Mouse (Mus musculus) ES-Bruce4 (cell line): ENCODE measurements at regions not wholly inside any gene's neighbourhood (a gene's known extent, or its start where the extent isn't known, plus 50 kb on each side); places are given as distances from the start of the nearest gene placed in this dataset.

Experiments used
- H3K27ac ChIP-seq: 2 replicates; pipeline ENCODE4 v1.5.1; 2012; ENCODE audit warnings: low read length, inconsistent platforms; ENCODE audit not compliant: insufficient read depth
- H3K27me3 ChIP-seq: 2 replicates; pipeline ENCODE4 v1.6.1; 2012; ENCODE audit warnings: mild to moderate bottlenecking, low read length, inconsistent platforms; ENCODE audit not compliant: control insufficient read depth, poor library complexity, insufficient read depth, severe bottlenecking
- H3K36me3 ChIP-seq: 2 replicates; pipeline ENCODE4 v1.6.1; 2012; ENCODE audit warnings: inconsistent platforms, mild to moderate bottlenecking, low read length, moderate library complexity; ENCODE audit not compliant: control insufficient read depth, poor library complexity, insufficient read depth, severe bottlenecking
- H3K4me1 ChIP-seq: one replicate; pipeline ENCODE4 v1.8.1; 2011; ENCODE audit warnings: low read length; ENCODE audit not compliant: control insufficient read depth, insufficient read depth
- H3K4me3 ChIP-seq: 2 replicates; pipeline ENCODE4 v1.5.1; 2011; ENCODE audit warnings: low read depth, mild to moderate bottlenecking, low read length
- H3K9ac ChIP-seq: 2 replicates; pipeline ENCODE4 v1.6.1; 2012; ENCODE audit warnings: low read depth, mild to moderate bottlenecking, inconsistent platforms; ENCODE audit not compliant: poor library complexity, severe bottlenecking
- H3K9me3 ChIP-seq: replicated peaks from 2 replicates; pipeline ENCODE4 v1.6.1; 2012; ENCODE audit warnings: mild to moderate bottlenecking, low read length, inconsistent platforms; ENCODE audit not compliant: control insufficient read depth, poor library complexity, insufficient read depth, severe bottlenecking
- CTCF ChIP-seq: IDR thresholded peaks from one replicate; pipeline ENCODE4 v1.8.1; 2011; ENCODE audit warnings: low read depth, low read length
- EP300 ChIP-seq: IDR thresholded peaks from 2 replicates; pipeline ENCODE4 v1.6.1; 2011; ENCODE audit warnings: low read depth, low read length; ENCODE audit not compliant: insufficient read depth
- POLR2A ChIP-seq: IDR thresholded peaks from one replicate; pipeline ENCODE4 v1.8.1; 2011; ENCODE audit warnings: low read length; ENCODE audit not compliant: insufficient read depth

DNA sequence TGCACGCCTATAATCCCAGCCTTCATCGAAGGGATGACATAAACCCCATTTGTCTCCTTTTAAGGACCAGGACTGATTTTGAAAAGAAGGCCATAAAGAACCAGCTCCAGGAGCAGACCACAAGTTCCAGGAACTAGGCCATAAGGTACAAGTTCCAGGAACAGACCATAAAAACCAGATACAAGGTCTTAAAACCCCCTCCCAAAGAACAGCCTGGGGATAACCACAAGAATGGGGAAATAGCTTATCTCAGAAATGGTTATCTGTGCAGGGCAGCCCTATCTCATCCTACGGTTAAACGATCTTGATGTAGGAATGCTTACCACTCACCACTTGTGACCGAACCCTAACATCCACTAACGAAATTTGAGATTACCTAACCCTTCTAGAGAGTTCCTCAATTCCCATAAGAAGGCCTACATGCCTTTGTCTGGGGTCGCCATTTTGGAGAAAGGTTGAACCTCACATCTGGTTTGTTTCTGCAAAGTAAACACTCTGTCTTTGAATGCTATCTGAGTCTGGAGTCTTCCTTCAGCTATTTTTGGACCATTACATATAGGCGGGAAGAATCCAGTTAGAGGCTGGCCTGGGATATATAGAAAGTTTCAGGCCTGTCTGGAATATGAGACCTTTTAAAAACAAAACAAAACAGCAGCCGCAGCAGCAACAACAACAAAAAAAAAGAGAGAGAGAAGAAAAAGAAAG, 103.5 kb upstream of the Fut8 start:
- TF ChIP-seq POLR2A: no peak
- no peak for TF ChIP-seq EP300
- TF ChIP-seq CTCF: no peak
- Histone ChIP-seq H3K4me3 (no peak overlapping the region), H3K4me1 (no peaks in the 10 kb centered on the region), H3K9me3 (no peaks in the 10 kb centered on the region), H3K9ac (no peak overlapping the region), H3K36me3 (no peaks in the 10 kb centered on the region), H3K27ac (no peak overlapping the region), H3K27me3 (no peaks in the 10 kb centered on the region)

DNA sequence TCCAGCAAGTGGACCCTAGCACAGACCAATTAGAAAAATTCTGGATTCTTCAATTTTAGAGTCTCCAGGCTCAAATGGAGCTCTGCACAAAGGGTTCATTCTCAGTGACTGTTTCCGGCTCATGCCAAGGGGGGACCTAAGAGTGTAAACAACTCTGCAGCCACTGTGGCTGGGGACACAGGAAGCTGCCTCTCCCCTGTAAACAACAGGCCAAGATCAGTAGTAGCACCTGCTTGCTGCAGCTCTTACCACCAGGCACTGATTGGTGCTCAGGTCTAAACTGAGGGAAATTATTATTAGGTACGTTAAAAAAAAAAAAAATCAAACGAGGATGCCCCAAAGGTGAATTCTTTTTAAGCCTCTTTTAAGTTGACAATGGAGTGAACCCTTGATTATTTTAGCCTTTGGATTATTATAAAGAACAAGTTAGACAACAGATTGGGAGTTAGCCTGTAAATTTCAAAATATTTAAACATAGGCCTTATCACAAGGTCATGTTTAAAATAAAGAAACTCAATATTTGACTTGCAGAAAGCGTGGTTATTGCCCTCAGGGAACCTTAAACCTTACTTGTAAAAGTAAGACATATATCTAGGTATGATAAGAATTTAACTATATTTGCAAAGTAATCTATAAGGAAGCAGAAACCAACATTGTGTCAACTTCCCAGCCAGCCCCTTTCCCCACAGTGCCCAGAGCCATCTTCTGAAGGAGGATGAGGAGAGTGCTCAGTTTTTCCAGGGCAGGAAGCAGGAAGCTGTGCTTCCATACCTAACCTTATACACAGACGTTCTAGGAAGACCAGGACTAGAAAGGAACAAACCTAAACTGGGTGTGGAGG, 104.2 kb upstream of the Fut8 start:
- no peak overlapping the region for H3K27ac ChIP-seq
- no peak for TF ChIP-seq CTCF
- TF ChIP-seq EP300: no peak
- no peak for TF ChIP-seq POLR2A
- H3K9ac ChIP-seq: no peak overlapping the region
- no peaks in the 10 kb centered on the region for H3K4me1 ChIP-seq
- no peak overlapping the region for H3K4me3 ChIP-seq
- H3K27me3 ChIP-seq: no peaks in the 10 kb centered on the region
- H3K36me3 ChIP-seq: no peaks in the 10 kb centered on the region
- H3K9me3 ChIP-seq: no peaks in the 10 kb centered on the region; the same call in 1 of the 2 replicates

DNA sequence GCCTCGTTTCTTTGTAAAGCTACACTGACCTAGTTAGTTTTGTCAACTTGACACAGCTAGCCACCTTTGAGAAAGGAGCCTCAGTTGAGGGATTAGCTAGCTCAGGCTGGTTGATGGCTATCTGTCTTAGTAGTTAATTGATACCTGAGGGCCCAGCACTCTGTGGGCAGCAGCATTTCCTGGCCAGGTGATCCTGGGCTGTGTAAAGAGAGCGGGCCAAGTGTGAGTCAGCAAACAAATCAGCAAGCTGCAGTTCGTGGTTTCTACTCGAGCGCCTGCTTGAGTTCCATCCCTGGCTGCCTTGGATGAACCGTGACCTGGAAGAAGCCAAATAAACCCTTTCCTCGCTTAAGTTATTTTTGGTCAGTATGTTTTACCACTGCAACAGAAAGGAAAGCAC, 106.6 kb upstream of the Fut8 start:
- Histone ChIP-seq H3K27ac (no peak overlapping the region), H3K4me1 (no peaks in the 10 kb centered on the region), H3K9me3 (no peaks in the 10 kb centered on the region; the same call in 1 of the 2 replicates), H3K9ac (no peak overlapping the region), H3K27me3 (no peaks in the 10 kb centered on the region), H3K36me3 (no peaks in the 10 kb centered on the region), H3K4me3 (no peak overlapping the region)
- TF ChIP-seq EP300: no peak
- TF ChIP-seq POLR2A: no peak
- no peak for TF ChIP-seq CTCF

DNA sequence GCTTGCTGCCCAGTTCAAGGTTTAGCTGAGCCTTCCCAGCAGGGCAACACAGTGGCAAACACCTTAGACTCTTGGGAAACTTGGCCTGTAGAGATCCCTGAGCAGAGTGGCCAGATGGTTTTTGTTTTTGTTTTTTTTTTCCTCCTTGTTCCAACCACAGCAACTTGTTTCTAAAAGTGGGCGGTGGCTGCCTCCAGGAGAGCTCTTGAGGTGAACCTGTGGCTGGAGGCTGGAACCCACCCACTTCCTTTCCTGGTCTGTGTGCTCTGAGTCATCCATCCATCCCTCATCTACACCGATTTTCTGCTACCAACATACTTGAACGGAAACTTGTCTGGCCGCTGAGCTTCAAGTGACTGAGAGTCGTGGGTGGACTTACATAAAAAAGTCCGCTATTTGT, 107.4 kb upstream of the Fut8 start:
- no peaks in the 10 kb centered on the region; the same call in 1 of the 2 replicates for H3K9me3 ChIP-seq
- TF ChIP-seq CTCF (no peak), POLR2A (no peak)
- H3K27me3 ChIP-seq: no peaks in the 10 kb centered on the region
- H3K4me1 ChIP-seq: no peaks in the 10 kb centered on the region
- no peak overlapping the region for H3K4me3 ChIP-seq
- H3K36me3 ChIP-seq: no peaks in the 10 kb centered on the region
- H3K27ac ChIP-seq: no peak overlapping the region
- H3K9ac ChIP-seq: no peak overlapping the region

DNA sequence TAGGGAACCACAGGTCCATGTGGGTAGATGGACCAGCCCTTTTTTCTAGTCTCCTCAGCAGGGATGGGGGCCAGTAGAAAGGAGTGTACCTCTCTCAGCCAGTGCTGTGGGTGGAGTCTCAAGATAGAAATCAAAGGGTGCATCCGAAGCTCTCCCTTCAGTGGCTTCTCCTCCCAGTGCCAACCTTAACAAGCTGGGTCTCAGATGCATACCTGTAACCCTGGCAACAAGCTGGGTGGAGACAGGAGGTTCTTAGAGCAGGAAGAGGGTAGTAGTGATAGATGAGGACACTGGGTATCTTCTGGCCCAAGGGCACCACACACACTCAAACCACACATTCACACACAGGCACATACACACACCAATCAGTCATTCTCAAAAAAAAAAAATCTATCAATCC, 113.7 kb upstream of the Fut8 start:
- Histone ChIP-seq H3K4me3 (no peak overlapping the region), H3K36me3 (no peaks in the 10 kb centered on the region), H3K27ac (no peak overlapping the region), H3K4me1 (no peaks in the 10 kb centered on the region), H3K9ac (no peak overlapping the region), H3K9me3 (no peaks in the 10 kb centered on the region; the same call in 1 of the 2 replicates), H3K27me3 (no peaks in the 10 kb centered on the region)
- no peak for TF ChIP-seq POLR2A
- no peak for TF ChIP-seq EP300
- no peak for TF ChIP-seq CTCF

DNA sequence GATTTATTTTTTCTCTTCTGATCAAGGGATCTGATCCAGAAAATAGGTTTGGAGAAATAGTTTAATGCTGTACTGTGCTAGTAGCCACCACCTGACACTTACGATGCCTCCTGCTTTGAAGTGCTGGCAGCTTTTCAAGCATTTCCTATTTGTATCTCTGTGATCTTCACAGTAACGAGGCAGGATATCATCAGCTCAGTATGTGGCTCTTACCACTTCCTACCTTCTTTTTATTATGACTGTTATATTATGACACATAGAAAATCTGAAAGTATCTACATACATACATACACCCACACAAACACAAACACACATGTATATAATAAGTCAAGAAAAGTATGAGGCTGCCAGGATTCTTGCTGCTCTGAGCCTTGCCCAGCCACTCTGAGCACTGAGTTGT, 124.4 kb upstream of the Fut8 start:
- Histone ChIP-seq H3K27me3 (no peaks in the 10 kb centered on the region), H3K36me3 (no peaks in the 10 kb centered on the region), H3K9ac (no peak overlapping the region), H3K27ac (no peak overlapping the region), H3K4me1 (no peaks in the 10 kb centered on the region), H3K9me3 (no peaks in the 10 kb centered on the region), H3K4me3 (no peak overlapping the region)
- TF ChIP-seq CTCF (no peak), POLR2A (no peak), EP300 (no peak)
